Mouse (Mus musculus): Measurements from ENCODE around the gene Pan2.
A peak's percentile ranks its signal among the peaks of the same experiment; 100 is the strongest.

The Pan2 gene

GRCm38 (mm10) chr10:128337306-128338181 is 34.4 kb downstream of the Pan2 start, which contains the start of gene Cs:
TSS of gene Cs (plus strand) at chr10:128337734.
- peak; percentile 96 to 97 for DNase-seq

DNA sequence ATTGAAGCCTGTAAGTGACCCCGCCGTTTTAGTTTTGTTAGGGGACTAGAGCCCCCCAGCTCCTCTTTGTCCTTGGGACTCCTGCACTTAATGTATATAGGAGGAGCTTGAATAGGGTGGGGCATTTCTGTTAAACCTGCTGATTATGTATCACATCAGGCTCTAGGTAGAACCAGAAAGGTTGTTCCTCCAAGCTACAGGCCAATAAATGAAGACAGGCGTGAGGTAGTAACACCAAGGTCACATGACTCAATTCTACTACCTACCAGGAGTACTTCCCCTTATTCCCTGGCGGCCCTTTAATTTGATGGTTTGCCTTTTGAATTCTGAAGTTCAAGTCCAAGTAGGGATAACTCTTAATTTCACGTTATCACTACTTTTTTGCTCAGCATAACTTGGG is 35.3 kb downstream of the Pan2 start:
- peak; percentile 43 to 44 for DNase-seq

GRCm38 (mm10) chr10:128338948-128339347 is 35.8 kb downstream of the Pan2 start:
- DNase-seq = no peak

- DNase-seq = peak; percentile 20 to 32
Observed at GRCm38 (mm10) chr10:128340257-128340656, 37.1 kb downstream of the Pan2 start.

- no peak for DNase-seq
Observed at GRCm38 (mm10) chr10:128343436-128343835, 40.3 kb downstream of the Pan2 start.

GRCm38 (mm10) chr10:128344568-128345275 is 41.6 kb downstream of the Pan2 start:
- DNase-seq = peak; percentile 70 to 75

DNA sequence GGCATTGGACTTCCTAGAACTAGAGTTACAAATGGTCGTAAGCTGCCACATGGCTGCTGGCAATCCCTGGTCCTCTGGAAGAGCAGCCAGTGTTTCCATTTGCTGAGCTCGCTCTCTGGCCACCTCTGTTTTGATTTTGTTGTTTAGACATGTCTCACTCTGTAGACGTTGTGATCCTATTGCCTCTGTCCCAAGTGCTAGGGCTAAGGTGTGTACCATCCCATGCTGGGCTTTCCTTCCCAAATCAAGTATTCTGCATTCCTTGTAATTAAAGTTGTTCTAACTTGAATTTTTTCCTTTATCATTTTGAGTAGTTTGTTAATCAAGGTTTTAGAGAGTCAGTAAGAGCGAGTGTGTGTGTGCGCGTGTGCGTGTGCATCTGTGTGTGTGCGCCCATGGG is 44.4 kb downstream of the Pan2 start:
- DNase-seq = no peak

GRCm38 (mm10) chr10:128358796-128359195 is 55.7 kb downstream of the Pan2 start:
- peak; percentile 73 to 75 for DNase-seq

DNA sequence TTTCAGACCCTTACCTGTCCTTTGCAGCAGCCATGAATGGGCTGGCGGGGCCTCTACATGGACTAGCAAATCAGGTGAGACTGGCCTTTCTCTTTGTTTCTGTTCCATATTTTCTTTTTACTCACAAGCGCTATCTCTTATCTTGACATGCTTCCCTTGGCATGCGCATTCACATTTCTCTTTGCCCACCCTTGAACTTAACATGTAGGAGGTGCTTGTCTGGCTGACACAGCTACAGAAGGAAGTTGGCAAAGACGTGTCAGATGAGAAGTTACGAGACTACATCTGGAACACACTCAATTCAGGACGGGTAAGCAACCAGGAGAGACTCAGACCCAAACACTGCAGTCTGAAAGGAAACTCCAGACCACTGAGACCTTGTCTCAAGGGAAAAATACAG is 56.1 kb downstream of the Pan2 start:
- no peak for DNase-seq

- DNase-seq = no peak
Observed at GRCm38 (mm10) chr10:128361836-128362235, 58.7 kb downstream of the Pan2 start.

DNA sequence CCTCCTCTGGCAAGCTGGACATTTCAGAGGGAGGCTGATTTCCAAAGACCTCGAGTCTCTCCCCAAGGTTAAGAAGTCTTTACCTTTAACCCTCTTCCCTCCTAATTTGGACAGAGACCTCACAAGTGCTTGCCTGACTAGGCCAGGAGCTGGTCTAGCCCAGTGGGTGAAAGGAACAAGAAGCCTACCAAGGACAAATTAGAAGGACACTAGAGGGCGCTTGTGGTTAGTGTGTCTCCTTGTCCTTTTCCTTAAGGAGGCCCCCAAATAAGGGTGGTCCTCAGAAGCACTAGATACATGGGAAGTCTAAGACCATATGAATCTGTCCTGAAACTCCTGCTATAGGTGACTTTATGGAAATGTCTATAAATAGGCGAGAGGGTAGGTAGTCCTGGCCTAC is 59.4 kb downstream of the Pan2 start:
- DNase-seq = peak; percentile 21 to 26

DNA sequence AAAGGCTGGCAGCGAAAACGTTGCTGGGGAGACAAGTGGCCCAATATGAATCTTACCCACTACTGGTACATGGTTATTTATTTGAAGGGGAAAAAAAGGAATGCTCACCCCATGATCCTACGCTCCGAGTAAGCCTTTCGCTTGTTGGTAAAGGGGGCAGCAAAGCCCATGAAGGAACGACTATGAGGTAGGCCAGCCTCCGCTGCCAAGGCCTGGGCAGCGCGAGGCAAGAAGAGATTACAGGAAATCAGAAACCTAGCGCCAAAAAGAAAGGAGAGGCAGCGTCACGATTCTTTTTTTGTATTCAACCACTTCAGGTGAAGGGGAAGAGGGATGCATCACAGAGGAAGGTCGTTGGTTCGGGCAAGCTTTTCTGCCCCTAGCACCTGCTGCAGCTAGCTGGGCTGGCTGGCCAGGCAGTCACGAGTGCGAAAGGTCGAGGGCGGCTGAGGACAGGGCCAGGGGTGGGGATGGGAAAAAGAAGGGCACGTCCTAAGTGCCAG is 64.8 kb downstream of the Pan2 start:
- no peak for DNase-seq

DNA sequence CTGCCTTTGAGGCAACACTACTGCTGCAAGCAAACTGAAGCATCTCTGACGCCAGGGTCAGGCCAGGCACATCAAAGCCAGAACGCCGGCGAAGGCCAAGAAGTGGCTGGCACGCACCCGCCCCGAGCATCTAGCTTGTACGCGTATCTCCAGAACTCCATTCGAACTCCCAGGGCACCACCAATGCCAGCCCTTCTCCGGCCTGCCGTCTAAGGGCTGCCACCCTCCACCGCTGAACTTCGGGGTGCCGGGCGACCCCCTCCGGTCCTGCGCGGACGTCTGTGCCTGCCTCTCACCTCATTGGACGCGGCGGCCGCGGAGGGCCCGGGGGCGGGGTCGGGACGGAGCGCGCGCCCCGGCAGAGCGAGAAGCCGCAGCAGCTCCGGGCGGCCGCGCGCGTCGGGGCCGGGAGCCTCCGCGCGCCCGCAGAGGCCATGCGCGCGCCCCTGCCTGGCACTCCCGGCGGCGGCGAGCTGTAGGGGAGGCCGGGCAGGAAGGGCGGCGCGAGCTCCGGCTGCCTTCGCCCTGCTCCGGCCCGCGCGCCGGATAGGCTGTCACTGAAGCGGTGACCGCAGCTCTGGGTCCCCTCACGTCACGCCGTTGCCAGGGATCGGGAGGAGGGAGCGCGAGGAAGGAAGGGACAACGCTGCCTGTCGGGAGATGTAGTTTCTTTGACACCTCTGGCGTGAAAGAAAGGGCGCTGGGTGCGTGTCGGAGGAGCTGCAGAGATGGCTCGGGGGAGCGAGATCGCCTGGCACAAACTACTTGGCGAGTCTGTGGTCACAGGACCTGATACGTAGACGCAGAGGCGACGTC is 65.5 kb downstream of the Pan2 start, which contains the start of gene Coq10a:
Gene Coq10a, minus strand, starts transcription at position 596 of the 816 bp plus-strand sequence.
- DNase-seq = peak; percentile 90 to 91

DNA sequence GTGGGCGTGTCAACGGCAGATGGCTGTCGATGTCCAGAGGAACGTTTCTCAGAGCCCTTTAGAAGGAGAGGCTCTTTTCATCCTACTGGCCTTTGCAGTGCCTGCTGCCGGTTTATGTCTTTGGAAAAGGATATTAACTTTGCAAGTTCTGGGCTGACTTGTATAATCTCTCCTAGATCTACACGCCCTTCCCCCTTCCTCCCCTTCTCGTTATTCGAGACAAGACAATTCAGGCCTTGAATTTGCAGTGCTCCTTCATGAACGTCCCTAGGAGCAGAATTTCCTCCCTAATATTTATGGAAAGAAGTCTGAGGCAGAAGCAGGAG is 66.0 kb downstream of the Pan2 start:
- DNase-seq = no peak

GRCm38 (mm10) chr10:128369599-128369998 is 66.5 kb downstream of the Pan2 start:
- DNase-seq = no peak

- no peak for DNase-seq
Observed at GRCm38 (mm10) chr10:128370021-128370420, 66.9 kb downstream of the Pan2 start.

GRCm38 (mm10) chr10:128370601-128371000 is 67.5 kb downstream of the Pan2 start:
- no peak for DNase-seq
